Mouse (Mus musculus): Measurements from ENCODE around the gene Vma21.

The Vma21 gene

GRCm38 (mm10) chrX:71815631-71816345 lies at the start of gene Vma21:
Gene Vma21, plus strand, starts transcription at chrX:71815924.
- DNase-seq: peak; percentile 25 to 53

- no peak for DNase-seq
Measured at GRCm38 (mm10) chrX:71767909-71768308, 47.8 kb upstream of the Vma21 start.

GRCm38 (mm10) chrX:71791106-71791505 lies 24.6 kb upstream of the Vma21 start:
- DNase-seq: peak; percentile 2 to 20

GRCm38 (mm10) chrX:71797766-71798165 lies 18.0 kb upstream of the Vma21 start:
- no peak for DNase-seq

GRCm38 (mm10) chrX:71798883-71799282 lies 16.8 kb upstream of the Vma21 start:
- no peak for DNase-seq

GRCm38 (mm10) chrX:71811966-71812835 lies 3.5 kb upstream of the Vma21 start:
- DNase-seq: no peak

- peak; percentile 94 to 96 for DNase-seq
Measured at GRCm38 (mm10) chrX:71816401-71816857, 705 bp downstream of the Vma21 start.

- no peak for DNase-seq
Measured at GRCm38 (mm10) chrX:71816931-71817361, 1.2 kb downstream of the Vma21 start.

GRCm38 (mm10) chrX:71838911-71839310 lies 23.2 kb downstream of the Vma21 start:
- DNase-seq: no peak

- no peak for DNase-seq
Measured at GRCm38 (mm10) chrX:71846696-71847095, 31.0 kb downstream of the Vma21 start.

- DNase-seq: peak; percentile 5 to 15
Measured at GRCm38 (mm10) chrX:71853798-71854197, 38.1 kb downstream of the Vma21 start.

All from cerebellum, postnatal 14 days (tissue).